Mouse (Mus musculus) frontal cortex, postnatal 36 days (tissue): ENCODE data around the gene Vmn1r114.
"Not testable (repeated sequence)": the region's sequence is repeated elsewhere in the genome, so short reads cannot be mapped to it uniquely, and the experiment has no call there.

Source experiments
- DNase-seq, 2 experiments: peaks; one replicate each; pipeline ENCODE4 v3.0.0; 2022; ENCODE audit warnings: low spot score in 2 of 2

The Vmn1r114 gene

DNA sequence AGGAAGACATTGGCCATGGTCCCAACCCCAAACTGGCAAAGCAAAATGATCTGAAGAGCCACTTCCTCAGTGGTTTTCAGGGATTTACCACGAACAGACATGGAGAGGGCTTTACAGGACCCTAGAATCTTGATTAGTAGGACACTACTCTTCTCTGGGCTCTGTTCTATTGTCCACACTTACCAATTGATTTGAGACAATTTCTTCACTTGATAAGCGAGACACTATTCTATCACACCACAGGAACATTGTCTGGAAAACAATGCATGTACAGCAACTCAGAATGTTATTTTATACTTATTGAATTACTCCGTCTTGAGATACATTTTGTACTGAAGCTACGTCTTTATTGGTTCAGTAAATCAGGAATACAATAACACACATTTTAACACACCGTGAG lies at the start of gene Vmn1r114:
Gene Vmn1r114, minus strand, starts transcription at position 101 of the 400 bp plus-strand sequence.
- DNase-seq = not testable (repeated sequence)

DNA sequence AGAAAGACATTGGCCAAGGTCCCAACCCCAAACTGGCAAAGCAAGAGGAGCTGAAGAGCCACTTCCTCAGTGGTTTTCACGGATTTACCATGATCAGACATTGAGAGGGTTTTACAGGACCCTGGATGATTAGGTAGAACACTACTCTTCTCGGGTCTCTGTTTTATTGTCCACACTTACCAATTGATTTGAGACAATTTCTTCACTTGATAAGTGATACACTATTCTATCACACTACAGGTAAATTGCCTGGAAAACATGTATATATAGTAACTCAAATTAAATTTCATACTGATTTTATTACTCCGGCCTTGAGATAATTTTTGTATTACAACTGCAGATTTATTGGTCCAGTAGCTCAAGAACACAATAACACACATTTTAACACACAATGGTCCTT lies 32.9 kb upstream of the Vmn1r114 start, which contains the start of gene Vmn1r115:
Gene Vmn1r115, minus strand, starts transcription at position 101 of the 400 bp plus-strand sequence.
- not testable (repeated sequence) for DNase-seq

DNA sequence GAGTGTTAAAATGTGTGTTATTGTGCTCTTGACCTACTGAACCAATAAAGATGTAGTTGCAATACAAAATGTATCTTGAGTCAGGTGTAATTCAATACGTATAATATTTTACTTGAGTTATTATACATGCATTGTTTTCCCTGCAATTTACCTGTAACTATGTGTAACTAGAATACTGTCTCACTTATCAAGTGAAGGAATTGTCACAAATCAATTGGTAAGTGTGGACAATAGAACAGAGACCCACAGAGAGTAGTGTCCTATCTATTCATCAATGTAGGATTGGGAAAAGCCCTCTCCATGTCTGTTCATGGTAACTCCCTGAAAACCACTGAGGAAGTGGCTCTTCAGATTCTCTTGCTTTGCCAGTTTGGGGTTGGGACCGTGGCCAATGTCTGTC lies 25.0 kb downstream of the Vmn1r114 start, which contains the start of gene Vmn1r113:
Gene Vmn1r113, plus strand, starts transcription at position 301 of the 400 bp plus-strand sequence.
- not testable (repeated sequence) for DNase-seq

DNA sequence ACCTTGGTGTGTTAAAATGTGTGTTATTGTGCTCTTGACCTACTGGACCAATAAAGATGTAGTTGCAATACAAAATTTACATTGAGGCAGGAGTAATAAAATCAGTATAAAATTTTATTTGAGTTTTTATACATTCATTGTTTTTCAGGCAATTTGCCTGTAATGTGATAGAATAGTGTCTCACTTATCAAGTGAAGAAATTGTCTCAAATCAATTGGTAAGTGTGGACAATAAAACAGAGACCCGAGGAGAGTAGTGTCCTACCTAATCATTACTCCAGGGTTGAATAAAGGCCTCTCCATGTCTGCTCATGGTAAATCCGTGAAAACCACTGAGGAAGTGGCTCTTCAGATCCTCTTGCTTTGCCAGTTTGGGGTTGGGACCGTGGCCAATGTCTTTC lies 41.1 kb downstream of the Vmn1r114 start, which contains the start of gene Vmn1r112:
Gene Vmn1r112, plus strand, starts transcription at position 301 of the 400 bp plus-strand sequence.
- DNase-seq = not testable (repeated sequence)
